Mouse (Mus musculus): Measurements from ENCODE around the gene Uck2.

The Uck2 gene

GRCm38 (mm10) chr1:167283441-167284257, 1.5 kb downstream of the Uck2 start:
- in situ Hi-C loops (cut with MseI, MboI) = no loop called here

- in situ Hi-C loops (cut with MseI, MboI) = no loop called here
Measured at GRCm38 (mm10) chr1:167282768-167283167, 2.4 kb downstream of the Uck2 start.

- in situ Hi-C loops (cut with MseI, MboI) = no loop called here
Measured at GRCm38 (mm10) chr1:167282112-167282511, 3.0 kb downstream of the Uck2 start.

GRCm38 (mm10) chr1:167280061-167280460, 5.1 kb downstream of the Uck2 start:
- in situ Hi-C loops (cut with MseI, MboI) = no loop called here

- in situ Hi-C loops (cut with MseI, MboI) = no loop called here
Measured at GRCm38 (mm10) chr1:167279160-167279715, 5.9 kb downstream of the Uck2 start.

GRCm38 (mm10) chr1:167278395-167278794, 6.7 kb downstream of the Uck2 start:
- in situ Hi-C loops (cut with MseI, MboI) = no loop called here

- in situ Hi-C loops (cut with MseI, MboI) = no loop called here
Measured at GRCm38 (mm10) chr1:167274646-167275390, 10.3 kb downstream of the Uck2 start.

GRCm38 (mm10) chr1:167273380-167274163, 11.5 kb downstream of the Uck2 start:
- in situ Hi-C loops (cut with MseI, MboI) = no loop called here

GRCm38 (mm10) chr1:167271841-167272240, 13.3 kb downstream of the Uck2 start:
- in situ Hi-C loops (cut with MseI, MboI) = no loop called here

- in situ Hi-C loops (cut with MseI, MboI) = no loop called here
Measured at GRCm38 (mm10) chr1:167271304-167271703, 13.8 kb downstream of the Uck2 start.

- in situ Hi-C loops (cut with MseI, MboI) = no loop called here
Measured at GRCm38 (mm10) chr1:167270342-167271111, 14.6 kb downstream of the Uck2 start.

- in situ Hi-C loops (cut with MseI, MboI) = no loop called here
Measured at GRCm38 (mm10) chr1:167269856-167270270, 15.3 kb downstream of the Uck2 start.

- in situ Hi-C loops (cut with MseI, MboI) = no loop called here
Measured at GRCm38 (mm10) chr1:167269350-167269811, 15.7 kb downstream of the Uck2 start.

- in situ Hi-C loops (cut with MseI, MboI) = no loop called here
Measured at GRCm38 (mm10) chr1:167268360-167269063, 16.6 kb downstream of the Uck2 start.

GRCm38 (mm10) chr1:167266720-167267119, 18.4 kb downstream of the Uck2 start:
- in situ Hi-C loops (cut with MseI, MboI) = no loop called here

- in situ Hi-C loops (cut with MseI, MboI) = no loop called here
Measured at GRCm38 (mm10) chr1:167265366-167265765, 19.8 kb downstream of the Uck2 start.

GRCm38 (mm10) chr1:167262489-167263041, 22.6 kb downstream of the Uck2 start:
- in situ Hi-C loops (cut with MseI, MboI) = no loop called here

- in situ Hi-C loops (cut with MseI, MboI) = no loop called here
Measured at GRCm38 (mm10) chr1:167261750-167262149, 23.4 kb downstream of the Uck2 start.

- in situ Hi-C loops (cut with MseI, MboI) = no loop called here
Measured at GRCm38 (mm10) chr1:167259702-167260101, 25.4 kb downstream of the Uck2 start.
